Mouse (Mus musculus) G1E (cell line): ENCODE measurements around the gene Trmu. TPM values are rescaled to one million over a fixed set of nuclear protein-coding genes. Genes with fewer than 3 reads are reported as not detected.

Experiments used
- ATAC-seq: 2 replicates; pipeline ENCODE4 v1.8.0; 2016; ENCODE audit warnings: mild to moderate bottlenecking; ENCODE audit not compliant: insufficient number of reproducible peaks, poor library complexity, low FRiP score, severe bottlenecking; ENCODE audit errors: extremely low read depth
- DNase-seq: peaks from one replicate; pipeline ENCODE4 v3.0.0; 2012; ENCODE audit warnings: low spot score
- H3K27me3 ChIP-seq: 2 replicates; pipeline ENCODE4 v1.6.1; 2012; ENCODE audit warnings: mild to moderate bottlenecking, low read length, inconsistent platforms; ENCODE audit not compliant: insufficient read depth
- H3K36me3 ChIP-seq: replicated peaks from 2 replicates; pipeline ENCODE3; 2012; ENCODE audit warnings: mild to moderate bottlenecking, inconsistent platforms
- H3K4me1 ChIP-seq: 2 replicates; pipeline ENCODE4 v1.6.1; 2012; ENCODE audit warnings: low read depth, low read length, inconsistent platforms, mixed read lengths; ENCODE audit not compliant: insufficient read depth
- H3K4me3 ChIP-seq: 2 replicates; pipeline ENCODE4 v1.5.1; 2012; ENCODE audit warnings: low read depth, mild to moderate bottlenecking, inconsistent platforms, low read length, moderate library complexity, mixed read lengths
- H3K9me3 ChIP-seq: replicated peaks from 2 replicates; pipeline ENCODE4 v1.6.1; 2012; ENCODE audit warnings: inconsistent platforms
- CTCF ChIP-seq: IDR thresholded peaks from 2 replicates; pipeline ENCODE4 v1.5.1; 2012; ENCODE audit warnings: low read depth, low read length, inconsistent platforms, mixed read lengths
- GATA1 ChIP-seq: IDR thresholded peaks from 2 replicates; pipeline ENCODE4 v1.6.1; 2012; ENCODE audit warnings: borderline replicate concordance, low read length, inconsistent platforms, mixed read lengths
- GATA2 ChIP-seq: IDR thresholded peaks from 2 replicates; pipeline ENCODE4 v1.6.1; 2012; ENCODE audit warnings: low read depth, low read length, inconsistent platforms, borderline replicate concordance
- POLR2AphosphoS5 ChIP-seq: IDR thresholded peaks from 2 replicates; pipeline ENCODE4 v1.6.1; 2012; ENCODE audit warnings: low read depth, low read length, inconsistent platforms; ENCODE audit not compliant: insufficient replicate concordance
- TAL1 ChIP-seq: conservative IDR thresholded peaks from 2 replicates; pipeline ENCODE4 v1.6.1; 2012; ENCODE audit warnings: low read depth, low read length, inconsistent platforms, mixed read lengths
- polyA plus RNA-seq: library from polyadenylated mRNA; stranded (reverse); fragments of >175 nt; gene quantifications from 2 replicates; pipeline ENCODE4 v1.2.3, GENCODE M21; 2012
- total RNA-seq, 2 experiments: library from RNA; stranded (forward) in 1 of 2; stranded (reverse) in 1 of 2; fragments of 200-1000 nt in 1 of 2; fragments of >200 nt in 1 of 2; fragmentation: Nextera tagmentation in 1 of 2; gene quantifications; 2 replicates each; pipeline ENCODE4 v1.2.3; 2014 to 2017

Trmu gene
- total and polyA plus RNA-seq, 3 experiments = 10.6 to 41.1 (median 30.5) TPM

GRCm38 (mm10) chr15:85896284-85896683 lies 17.2 kb downstream of the Trmu start:
- no peak for TF ChIP-seq GATA1
- no peak for TF ChIP-seq TAL1
- no peak for TF ChIP-seq GATA2
- TF ChIP-seq POLR2AphosphoS5 = no peak
- TF ChIP-seq CTCF = peak; percentile 93
- H3K36me3 ChIP-seq = peaks cover 100% of the 10 kb centered on the region
- peak; percentile 32; the same call in 1 of the 2 replicates for ATAC-seq

DNA sequence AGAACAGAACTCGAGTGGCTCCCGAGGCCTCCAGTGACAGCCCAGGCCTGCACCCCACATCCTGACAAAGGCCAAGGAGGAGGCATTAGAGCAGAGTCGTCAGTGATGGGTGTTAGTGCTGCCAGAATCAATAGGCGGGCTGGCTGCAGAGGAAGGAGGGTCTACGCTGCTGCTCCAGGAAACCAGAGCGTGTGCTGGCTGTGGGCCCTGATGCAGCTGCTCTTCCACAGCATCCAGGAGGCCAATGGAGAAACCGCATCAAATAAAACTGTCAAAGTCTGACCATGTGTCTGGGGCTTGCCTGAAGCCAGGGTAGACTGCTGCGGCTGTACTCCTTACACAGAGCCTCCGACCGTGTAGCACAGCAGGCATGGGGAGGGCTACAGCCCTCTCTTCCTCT lies 18.0 kb downstream of the Trmu start:
- TF ChIP-seq GATA2 (no peak), GATA1 (no peak), TAL1 (no peak), CTCF (no peak), POLR2AphosphoS5 (no peak)
- Histone ChIP-seq H3K4me3 (no peak overlapping the region), H3K9me3 (no peaks in the 10 kb centered on the region), H3K36me3 (peaks cover 100% of the 10 kb centered on the region), H3K4me1 (peaks cover 17% of the 10 kb centered on the region), H3K27me3 (no peaks in the 10 kb centered on the region)
- ATAC-seq (no peak), DNase-seq (no peak)

More at GRCm38 (mm10) chr15:85896284-85896683, 17.2 kb downstream of the Trmu start:
- Histone ChIP-seq H3K9me3 (no peaks in the 10 kb centered on the region), H3K27me3 (no peaks in the 10 kb centered on the region), H3K4me1 (peaks cover 9% of the 10 kb centered on the region; the same call in 1 of the 2 replicates), H3K4me3 (no peak overlapping the region)
- DNase-seq = peak; percentile 57

GRCm38 (mm10) chr15:85899396-85899795 lies 20.3 kb downstream of the Trmu start:
- ATAC-seq (no peak), DNase-seq (no peak)
- no peak for TF ChIP-seq TAL1
- TF ChIP-seq GATA2 = no peak
- no peak for TF ChIP-seq GATA1
- TF ChIP-seq POLR2AphosphoS5 = no peak
- TF ChIP-seq CTCF = no peak
- Histone ChIP-seq H3K36me3 (peaks cover 91% of the 10 kb centered on the region), H3K27me3 (peaks cover 2% of the 10 kb centered on the region; the same call in 1 of the 2 replicates), H3K4me1 (peaks cover 34% of the 10 kb centered on the region), H3K4me3 (no peak overlapping the region), H3K9me3 (no peaks in the 10 kb centered on the region)

DNA sequence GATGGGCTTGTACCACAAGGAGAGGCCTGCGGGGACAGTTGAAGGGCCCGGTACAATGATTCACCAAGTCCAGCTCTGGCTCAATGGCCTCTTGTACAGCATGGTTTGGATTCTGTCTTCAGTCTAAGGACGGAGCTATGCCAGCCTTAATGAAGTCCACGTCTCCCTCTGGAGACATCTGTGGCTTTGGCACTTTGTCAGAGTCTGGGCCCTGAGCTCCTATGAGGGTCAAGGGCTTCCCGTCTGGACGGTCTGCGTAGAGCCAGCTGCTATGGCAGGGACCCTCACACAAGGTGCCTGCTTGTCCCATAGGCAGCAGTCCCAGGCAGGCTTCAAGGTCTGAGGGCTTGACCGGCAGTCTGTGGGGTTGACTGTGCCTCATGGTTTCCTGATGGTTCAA lies 21.2 kb downstream of the Trmu start:
- Histone ChIP-seq H3K4me3 (no peak overlapping the region), H3K9me3 (no peaks in the 10 kb centered on the region), H3K27me3 (peaks cover 5% of the 10 kb centered on the region; the same call in 1 of the 2 replicates), H3K4me1 (peaks cover 42% of the 10 kb centered on the region), H3K36me3 (peaks cover 88% of the 10 kb centered on the region)
- TF ChIP-seq POLR2AphosphoS5 (no peak), GATA1 (no peak), TAL1 (no peak), GATA2 (no peak), CTCF (no peak)
- no peak for DNase-seq
- ATAC-seq = no peak

GRCm38 (mm10) chr15:85900801-85901200 lies 21.7 kb downstream of the Trmu start:
- TF ChIP-seq GATA1 (no peak), POLR2AphosphoS5 (no peak), CTCF (no peak), TAL1 (no peak), GATA2 (no peak)
- no peak overlapping the region for H3K4me3 ChIP-seq

GRCm38 (mm10) chr15:85902505-85902904 lies 23.4 kb downstream of the Trmu start:
- peaks cover 72% of the 10 kb centered on the region for H3K36me3 ChIP-seq
- DNase-seq = peak; percentile 85
- H3K4me3 ChIP-seq = peak overlapping the region; percentile 61; the same call in 1 of the 2 replicates
- H3K9me3 ChIP-seq = no peaks in the 10 kb centered on the region
- H3K4me1 ChIP-seq = peaks cover 46% of the 10 kb centered on the region
- peak; percentile 86 for ATAC-seq
- H3K27me3 ChIP-seq = peaks cover 14% of the 10 kb centered on the region; the same call in 1 of the 2 replicates
- TF ChIP-seq TAL1 (no peak), GATA1 (no peak), POLR2AphosphoS5 (no peak), CTCF (no peak), GATA2 (no peak)

More at GRCm38 (mm10) chr15:85900801-85901200, 21.7 kb downstream of the Trmu start:
- Histone ChIP-seq H3K4me1 (peaks cover 42% of the 10 kb centered on the region), H3K27me3 (peaks cover 8% of the 10 kb centered on the region; the same call in 1 of the 2 replicates), H3K36me3 (peaks cover 87% of the 10 kb centered on the region), H3K9me3 (no peaks in the 10 kb centered on the region)
- DNase-seq (no peak), ATAC-seq (no peak)

DNA sequence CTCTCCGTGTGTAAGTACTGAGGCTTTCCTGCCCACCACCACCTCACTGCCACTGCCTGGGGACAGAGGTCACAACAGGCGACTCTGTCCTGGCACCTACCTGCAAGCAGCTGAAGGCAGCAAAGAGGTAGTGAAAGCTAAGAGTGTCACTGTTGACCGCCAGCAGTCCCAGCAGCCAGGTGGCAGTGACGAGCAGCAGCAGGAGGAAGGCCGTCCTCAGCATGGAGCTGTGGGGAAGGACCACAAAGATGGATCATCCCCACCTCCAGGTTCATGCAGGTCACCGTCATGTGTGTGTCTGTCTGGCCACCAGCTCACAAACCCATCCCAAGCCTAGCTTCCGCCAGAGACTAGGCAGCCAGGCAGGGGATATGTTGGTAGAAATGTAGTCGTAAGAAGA lies 24.7 kb downstream of the Trmu start:
- Histone ChIP-seq H3K4me1 (peaks cover 54% of the 10 kb centered on the region), H3K9me3 (no peaks in the 10 kb centered on the region), H3K27me3 (peaks cover 16% of the 10 kb centered on the region; the same call in 1 of the 2 replicates), H3K4me3 (0 out of 2 replicates have a peak overlapping the region, but pooled peaks have one; percentile 23), H3K36me3 (peaks cover 60% of the 10 kb centered on the region)
- ATAC-seq = no peak
- DNase-seq = peak; percentile 48
- TF ChIP-seq GATA1 (no peak), TAL1 (no peak), POLR2AphosphoS5 (no peak), GATA2 (no peak), CTCF (no peak)
